Mouse (Mus musculus): Measurements from ENCODE around the gene Alk. TPM values are rescaled to one million over a fixed set of nuclear protein-coding genes. Genes with fewer than 3 reads are reported as not detected.

Alk gene
- polyA plus RNA-seq (2021; fragmentation: Nextera tagmentation) = 0.53 and 0.70 TPM in 2 replicates
- long read RNA-seq, experiment 1, partial matches to known transcripts = 0 of 1 reads
- long read RNA-seq, experiment 1, other reads (novel, unspliced or antisense) = 1 of 1 reads
- long read RNA-seq, experiment 2 = 0 reads

DNA sequence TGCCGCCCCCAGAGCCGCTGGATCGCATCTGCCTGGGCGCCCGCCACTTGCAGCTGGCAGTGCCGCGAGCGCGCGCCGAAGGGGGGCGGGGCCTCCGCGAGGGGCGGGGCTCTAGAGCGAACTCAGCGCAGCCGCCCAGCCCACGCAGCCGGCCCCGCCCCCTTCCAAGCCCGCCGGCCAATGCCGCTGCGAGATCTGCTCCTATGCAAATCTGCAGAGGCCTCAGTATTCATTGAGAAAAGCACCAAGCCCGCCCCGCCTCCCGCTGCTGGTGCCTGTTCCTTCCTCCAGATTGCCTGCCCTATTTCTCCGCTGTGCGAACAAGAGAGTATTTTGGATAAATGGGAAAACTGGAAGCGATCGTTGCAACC is at the start of gene Alk:
Gene Alk (minus strand): TSS at position 18 of the 371 bp plus-strand sequence.

Other genes starting within 250 kb of the Alk start
- gene Ypel5, start 231.8 kb upstream of the Alk start, polyA plus RNA-seq (2021; fragmentation: Nextera tagmentation) = 92.2 and 132 TPM in 2 replicates

All from left cerebral cortex, adult 6 months (tissue).